Mouse (Mus musculus) frontal cortex, postnatal 36 days (tissue): ENCODE data around the gene 2410004P03Rik.
"Not testable (repeated sequence)": the region's sequence is repeated elsewhere in the genome, so short reads cannot be mapped to it uniquely, and the experiment has no call there.

Experiments used
- DNase-seq, 2 experiments: peaks; one replicate each; pipeline ENCODE4 v3.0.0; 2022; ENCODE audit warnings: low spot score in 2 of 2

Gene 2410004P03Rik

GRCm38 (mm10) chr12:17021125-17021524 is 9.6 kb upstream of the 2410004P03Rik start:
- DNase-seq: not testable (repeated sequence)

- DNase-seq: peak; percentile 67 to 70
Measured at GRCm38 (mm10) chr12:17018468-17018867, 6.9 kb upstream of the 2410004P03Rik start.

- no peak for DNase-seq
Measured at GRCm38 (mm10) chr12:17015711-17016110, 4.2 kb upstream of the 2410004P03Rik start.

- no peak for DNase-seq
Measured at GRCm38 (mm10) chr12:17012067-17012899, 756 bp upstream of the 2410004P03Rik start.

GRCm38 (mm10) chr12:17009466-17009865 is 2.1 kb downstream of the 2410004P03Rik start:
- DNase-seq: no peak

GRCm38 (mm10) chr12:17001211-17001610 is 10.3 kb downstream of the 2410004P03Rik start:
- no peak for DNase-seq

GRCm38 (mm10) chr12:17000628-17001027 is 10.9 kb downstream of the 2410004P03Rik start:
- DNase-seq: no peak

- DNase-seq: peak; percentile 71 to 77
Measured at GRCm38 (mm10) chr12:16999739-17000497, 11.6 kb downstream of the 2410004P03Rik start, which contains the start of gene Pqlc3. Pqlc3 (minus strand) TSS chr12:17000408.

- DNase-seq: no peak
Measured at GRCm38 (mm10) chr12:16999146-16999545, 12.4 kb downstream of the 2410004P03Rik start.

GRCm38 (mm10) chr12:16996886-16997462 is 14.6 kb downstream of the 2410004P03Rik start:
- peak in 1 of 2 experiments; percentile 41 for DNase-seq

- DNase-seq: no peak
Measured at GRCm38 (mm10) chr12:16996281-16996680, 15.2 kb downstream of the 2410004P03Rik start.

GRCm38 (mm10) chr12:16994291-16994690 is 17.2 kb downstream of the 2410004P03Rik start:
- DNase-seq: no peak

GRCm38 (mm10) chr12:16992355-16992754 is 19.2 kb downstream of the 2410004P03Rik start:
- DNase-seq: no peak

- no peak for DNase-seq
Measured at GRCm38 (mm10) chr12:16991376-16991775, 20.2 kb downstream of the 2410004P03Rik start.

- no peak for DNase-seq
Measured at GRCm38 (mm10) chr12:16985778-16986177, 25.7 kb downstream of the 2410004P03Rik start.

GRCm38 (mm10) chr12:16977120-16977519 is 34.4 kb downstream of the 2410004P03Rik start:
- no peak for DNase-seq

GRCm38 (mm10) chr12:16966811-16967210 is 44.7 kb downstream of the 2410004P03Rik start:
- no peak for DNase-seq

- no peak for DNase-seq
Measured at GRCm38 (mm10) chr12:16963354-16963753, 48.2 kb downstream of the 2410004P03Rik start.

- DNase-seq: no peak
Measured at GRCm38 (mm10) chr12:16958851-16959250, 52.7 kb downstream of the 2410004P03Rik start.
